Mouse (Mus musculus) liver, adult 2 months (tissue): ENCODE data around the gene Nynrin.

Experiments
- CTCF ChIP-seq: fragments of 200-500 bp; IDR thresholded peaks from 2 replicates; pipeline ENCODE4 v1.5.1; 2011; ENCODE audit warnings: low read depth, low read length, control low read depth
- POLR2A ChIP-seq: fragments of 200-500 bp; IDR thresholded peaks from 2 replicates; pipeline ENCODE4 v1.6.1; 2011; ENCODE audit warnings: low read length, control low read depth; ENCODE audit not compliant: insufficient read depth; ENCODE audit errors: extremely low read depth

GRCm38 (mm10) chr14:55869538-55869937 is 15.7 kb downstream of the Nynrin start:
- TF ChIP-seq CTCF: no peak
- no peak for TF ChIP-seq POLR2A
